Mouse (Mus musculus) kidney, embryonic 16.5 days (tissue): ENCODE data around the gene 9530068E07Rik. TPM values are rescaled to one million over a fixed set of nuclear protein-coding genes. Genes with fewer than 3 reads are reported as not detected.
"Not testable (repeated sequence)": the region's sequence is repeated elsewhere in the genome, so short reads cannot be mapped to it uniquely, and the experiment has no call there.

Experiments used
- ATAC-seq: fragments of 200-750 bp; cut with Nextera tagmentation; 2 replicates; pipeline ENCODE4 v1.8.0; 2017; ENCODE audit warnings: moderate TSS enrichment; ENCODE audit not compliant: low FRiP score, low TSS enrichment
- H3K27ac ChIP-seq: fragments of 300-500 bp; sonication (generic); 2 replicates; pipeline ENCODE4 v1.5.1; 2014; ENCODE audit warnings: low read length
- H3K27me3 ChIP-seq: fragments of 300-500 bp; sonication (generic); 2 replicates; pipeline ENCODE4 v1.6.1; 2014; ENCODE audit warnings: low read length, control low read depth, mixed read lengths; ENCODE audit not compliant: insufficient read depth
- H3K36me3 ChIP-seq: fragments of 300-500 bp; sonication (generic); 2 replicates; pipeline ENCODE4 v1.6.1; 2014; ENCODE audit warnings: low read length, control low read depth, mixed read lengths; ENCODE audit not compliant: insufficient read depth
- H3K4me1 ChIP-seq: fragments of 300-500 bp; sonication (generic); 2 replicates; pipeline ENCODE4 v1.6.1; 2014; ENCODE audit warnings: low read length, control low read depth, mixed read lengths; ENCODE audit not compliant: insufficient read depth
- H3K4me2 ChIP-seq: fragments of 300-500 bp; sonication (generic); replicated peaks from 2 replicates; pipeline ENCODE4 v1.6.1; 2014; ENCODE audit warnings: low read depth, low read length
- H3K4me3 ChIP-seq: fragments of 300-500 bp; sonication (generic); 2 replicates; pipeline ENCODE4 v1.5.1; 2014; ENCODE audit warnings: mild to moderate bottlenecking, low read length
- H3K9ac ChIP-seq: fragments of 300-500 bp; sonication (generic); replicated peaks from 2 replicates; pipeline ENCODE4 v1.6.1; 2014; ENCODE audit warnings: low read length
- H3K9me3 ChIP-seq: fragments of 300-500 bp; sonication (generic); 2 replicates; pipeline ENCODE4 v1.6.1; 2016; ENCODE audit warnings: low read length, control low read depth
- WGBS: fragments of 180-500 bp; shearing (Covaris S2); extraction: QIAGEN DNeasy Blood & Tissue Kit; methylation state at CpG from one replicate; pipeline ENCODE4 v1.1.7; 2014; 5-methylcytosine and 5-hydroxymethylcytosine counted together
- polyA plus RNA-seq: library from polyadenylated mRNA; unstranded; fragments of >200 nt; fragmentation: Nextera tagmentation; extraction: Ambion mirVana; gene quantifications from 2 replicates; pipeline ENCODE4 v1.2.1, GENCODE M21; 2015

9530068E07Rik gene
- polyA plus RNA-seq, 1 experiment from 2014 or later: 263 TPM

- peaks cover 8% of the 10 kb centered on the region for H3K36me3 ChIP-seq
- H3K4me3 ChIP-seq: no peak overlapping the region
- peaks cover 21% of the 10 kb centered on the region for H3K4me1 ChIP-seq
- no peaks in the 10 kb centered on the region for H3K27me3 ChIP-seq
- ATAC-seq: no peak
- no peak overlapping the region; the same call in 1 of the 2 replicates for H3K27ac ChIP-seq
- no peak overlapping the region for H3K9ac ChIP-seq
- 93% methylated on average over 2 of the region's 2 CpGs for WGBS
- no peaks in the 10 kb centered on the region for H3K9me3 ChIP-seq
- H3K4me2 ChIP-seq: no peak overlapping the region
Measured at GRCm38 (mm10) chr11:52370135-52370452, 26.1 kb upstream of the 9530068E07Rik start.

DNA sequence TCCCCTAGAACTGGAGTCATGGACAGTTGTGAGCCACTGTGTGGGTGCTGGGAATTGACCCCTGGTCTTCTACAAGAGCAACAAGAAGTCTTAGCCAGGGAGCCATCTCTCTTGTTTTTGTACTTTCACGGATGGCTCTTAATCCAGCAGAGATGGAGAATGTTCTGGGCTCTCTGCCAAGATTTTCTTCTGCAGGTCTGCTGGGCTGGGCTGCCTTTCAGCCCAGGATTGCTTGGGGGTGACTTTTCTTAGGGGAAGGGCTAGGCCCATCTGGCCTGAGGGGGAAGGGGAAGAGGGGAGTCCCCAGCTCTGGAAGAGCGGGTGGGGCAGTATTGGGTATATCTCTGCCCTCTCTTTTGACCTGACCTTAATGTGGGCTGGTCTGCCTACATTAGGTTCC, 25.7 kb upstream of the 9530068E07Rik start:
- 25% methylated on average over 2 of the region's 2 CpGs for WGBS
- Histone ChIP-seq H3K27me3 (no peaks in the 10 kb centered on the region), H3K9me3 (no peaks in the 10 kb centered on the region), H3K4me1 (peaks cover 19% of the 10 kb centered on the region), H3K4me3 (no peak overlapping the region), H3K27ac (no peak overlapping the region; the same call in 1 of the 2 replicates), H3K4me2 (no peak overlapping the region), H3K36me3 (peaks cover 13% of the 10 kb centered on the region), H3K9ac (no peak overlapping the region)
- ATAC-seq: peak; percentile 67; the same call in 1 of the 2 replicates

- WGBS: 85% methylated on average over 7 of the region's 7 CpGs
- H3K27me3 ChIP-seq: no peaks in the 10 kb centered on the region
- H3K9me3 ChIP-seq: no peaks in the 10 kb centered on the region
- no peak overlapping the region for H3K27ac ChIP-seq
- H3K4me3 ChIP-seq: no peak overlapping the region
- no peak overlapping the region for H3K9ac ChIP-seq
- peaks cover 36% of the 10 kb centered on the region for H3K36me3 ChIP-seq
- peaks cover 13% of the 10 kb centered on the region for H3K4me1 ChIP-seq
- H3K4me2 ChIP-seq: no peak overlapping the region
- ATAC-seq: no peak
Measured at GRCm38 (mm10) chr11:52373841-52374240, 22.4 kb upstream of the 9530068E07Rik start.

DNA sequence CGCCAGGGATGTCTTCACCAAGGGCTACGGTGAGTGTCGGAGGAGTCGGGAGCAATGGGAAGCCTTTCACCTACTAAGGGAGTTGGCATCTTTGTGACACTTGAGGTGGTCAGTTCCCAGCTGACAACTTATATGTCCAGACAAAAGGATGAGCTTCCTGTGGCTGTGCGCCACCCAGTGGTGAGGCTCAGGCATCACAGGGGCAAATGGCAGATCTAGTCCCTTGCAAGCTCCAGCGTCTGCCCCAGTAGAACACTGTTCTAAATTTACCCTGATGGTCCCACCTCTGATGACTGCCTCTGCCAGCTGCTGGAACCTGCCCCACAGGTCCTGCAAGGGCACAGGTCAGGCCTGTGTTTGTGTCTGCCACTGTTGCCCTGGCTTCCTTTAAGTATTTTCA, 21.9 kb upstream of the 9530068E07Rik start:
- Histone ChIP-seq H3K27me3 (no peaks in the 10 kb centered on the region), H3K36me3 (peaks cover 39% of the 10 kb centered on the region), H3K27ac (no peak overlapping the region), H3K9me3 (no peaks in the 10 kb centered on the region), H3K9ac (no peak overlapping the region), H3K4me2 (no peak overlapping the region), H3K4me1 (peaks cover 10% of the 10 kb centered on the region), H3K4me3 (no peak overlapping the region)
- WGBS: 49% methylated on average over 6 of the region's 6 CpGs
- ATAC-seq: no peak

GRCm38 (mm10) chr11:52377579-52377978, 18.6 kb upstream of the 9530068E07Rik start:
- Histone ChIP-seq H3K36me3 (peaks cover 47% of the 10 kb centered on the region), H3K27me3 (no peaks in the 10 kb centered on the region), H3K9ac (no peak overlapping the region), H3K4me1 (no peaks in the 10 kb centered on the region), H3K27ac (no peak overlapping the region), H3K4me2 (no peak overlapping the region), H3K9me3 (no peaks in the 10 kb centered on the region), H3K4me3 (no peak overlapping the region)
- ATAC-seq: no peak
- WGBS: 96% methylated on average over 4 of the region's 4 CpGs

DNA sequence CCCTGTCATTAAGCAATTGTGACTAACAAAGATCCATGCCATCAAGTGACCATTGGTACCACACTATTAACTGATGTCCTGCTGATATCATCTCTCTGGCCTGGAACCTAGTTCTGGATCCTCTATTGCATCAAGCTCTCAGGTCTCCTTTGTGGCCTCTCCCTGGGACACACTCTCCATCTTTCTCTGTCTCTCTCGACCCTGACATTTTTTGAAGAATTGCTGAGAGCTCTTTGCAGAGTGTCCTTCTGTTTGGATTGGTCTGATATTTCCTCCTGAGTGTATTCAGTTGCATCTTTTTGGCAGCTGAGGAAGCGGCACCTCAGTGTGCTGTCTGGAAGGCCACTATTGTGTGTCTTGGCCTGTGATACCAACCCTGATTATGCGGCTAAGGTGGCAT, 17.0 kb upstream of the 9530068E07Rik start:
- 78% methylated on average over 3 of the region's 3 CpGs for WGBS
- Histone ChIP-seq H3K4me1 (no peaks in the 10 kb centered on the region), H3K27ac (no peak overlapping the region), H3K9ac (no peak overlapping the region), H3K36me3 (peaks cover 58% of the 10 kb centered on the region), H3K9me3 (no peaks in the 10 kb centered on the region), H3K4me2 (no peak overlapping the region), H3K4me3 (no peak overlapping the region), H3K27me3 (no peaks in the 10 kb centered on the region)
- ATAC-seq: no peak

- no peak for ATAC-seq
- H3K36me3 ChIP-seq: peaks cover 64% of the 10 kb centered on the region
- H3K4me3 ChIP-seq: no peak overlapping the region
- H3K27ac ChIP-seq: no peak overlapping the region
- no peaks in the 10 kb centered on the region for H3K27me3 ChIP-seq
- no peaks in the 10 kb centered on the region for H3K9me3 ChIP-seq
- 92% methylated on average over 14 of the region's 14 CpGs for WGBS
- H3K4me2 ChIP-seq: no peak overlapping the region
- H3K4me1 ChIP-seq: no peaks in the 10 kb centered on the region
- no peak overlapping the region for H3K9ac ChIP-seq
Measured at GRCm38 (mm10) chr11:52383741-52384140, 12.5 kb upstream of the 9530068E07Rik start.

DNA sequence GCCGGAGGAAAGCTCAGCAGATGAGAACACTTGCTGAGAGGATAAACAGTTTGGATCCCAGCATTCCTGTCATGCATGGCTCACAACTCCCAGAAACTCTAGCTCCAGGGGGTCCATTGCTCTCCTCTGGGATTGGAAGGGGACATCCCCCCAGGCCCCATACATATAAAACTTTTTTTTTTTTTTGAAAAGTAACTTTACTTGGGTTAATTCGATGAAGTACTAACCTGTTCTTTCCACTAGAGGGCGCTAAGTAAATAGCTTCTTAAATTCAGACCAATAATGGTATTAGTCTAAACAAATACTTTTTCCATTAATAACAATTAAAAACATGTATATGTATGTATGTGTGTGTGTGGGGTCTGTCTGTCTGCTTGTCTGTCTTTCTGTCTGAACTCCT, 11.6 kb upstream of the 9530068E07Rik start:
- H3K27me3 ChIP-seq: no peaks in the 10 kb centered on the region
- H3K9ac ChIP-seq: no peak overlapping the region
- H3K4me1 ChIP-seq: no peaks in the 10 kb centered on the region
- H3K4me2 ChIP-seq: no peak overlapping the region
- no peak overlapping the region for H3K27ac ChIP-seq
- peaks cover 65% of the 10 kb centered on the region for H3K36me3 ChIP-seq
- WGBS: 56% methylated on average over 3 of the region's 3 CpGs
- no peak for ATAC-seq
- no peak overlapping the region for H3K4me3 ChIP-seq
- no peaks in the 10 kb centered on the region for H3K9me3 ChIP-seq

DNA sequence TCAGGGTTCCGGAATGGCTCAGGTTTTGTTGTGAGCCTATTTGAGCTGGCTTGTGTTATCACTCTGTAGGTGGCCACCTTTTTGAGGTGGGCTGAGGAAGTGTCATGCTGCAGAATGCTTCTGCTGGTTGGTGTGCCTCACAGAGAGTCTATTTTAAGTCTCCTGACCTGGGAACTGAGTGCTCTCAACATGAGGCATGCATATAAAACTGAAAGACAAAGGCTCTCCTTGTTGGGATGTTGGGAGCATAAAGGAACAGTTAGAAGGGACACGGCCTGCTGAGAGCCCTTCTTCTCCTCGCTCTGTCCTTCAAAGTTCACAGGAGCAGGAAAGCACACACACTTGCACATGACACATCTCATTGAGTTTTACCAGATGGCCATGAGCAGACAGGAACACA, 9.3 kb upstream of the 9530068E07Rik start:
- Histone ChIP-seq H3K9me3 (no peaks in the 10 kb centered on the region), H3K4me2 (no peak overlapping the region), H3K27me3 (no peaks in the 10 kb centered on the region), H3K4me3 (no peak overlapping the region), H3K36me3 (peaks cover 66% of the 10 kb centered on the region), H3K4me1 (no peaks in the 10 kb centered on the region), H3K9ac (no peak overlapping the region), H3K27ac (no peak overlapping the region)
- 93% methylated on average over 3 of the region's 3 CpGs for WGBS
- no peak for ATAC-seq

- no peak for ATAC-seq
- Histone ChIP-seq H3K9me3 (no peaks in the 10 kb centered on the region), H3K4me2 (no peak overlapping the region), H3K27me3 (no peaks in the 10 kb centered on the region), H3K4me3 (no peak overlapping the region), H3K4me1 (no peaks in the 10 kb centered on the region), H3K27ac (no peak overlapping the region), H3K9ac (no peak overlapping the region), H3K36me3 (peaks cover 66% of the 10 kb centered on the region)
- WGBS: 66% methylated on average over 12 of the region's 12 CpGs
Measured at GRCm38 (mm10) chr11:52388150-52388549, 8.1 kb upstream of the 9530068E07Rik start.

DNA sequence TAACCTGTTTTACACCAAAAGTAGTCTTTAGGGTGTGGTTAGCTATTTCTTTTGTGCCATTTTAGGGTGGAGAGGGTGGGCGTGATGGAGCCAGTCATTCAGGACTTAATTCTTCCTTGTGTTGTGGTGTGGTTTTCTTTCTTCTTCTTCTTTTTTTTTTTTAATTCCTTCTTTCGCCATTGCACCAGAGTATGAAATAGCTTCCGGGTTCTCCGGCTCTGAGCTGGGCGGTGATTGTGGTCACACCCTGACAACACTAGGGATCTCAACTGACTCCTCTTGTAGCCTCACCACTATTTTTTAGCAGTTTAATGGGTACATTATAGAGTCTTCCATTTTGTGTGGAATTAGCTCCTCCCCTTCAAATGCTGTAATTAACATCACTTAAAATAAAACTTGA, 7.2 kb upstream of the 9530068E07Rik start:
- WGBS: 95% methylated on average over 5 of the region's 5 CpGs
- H3K36me3 ChIP-seq: peaks cover 58% of the 10 kb centered on the region
- H3K4me1 ChIP-seq, H3K9me3 ChIP-seq, H3K9ac ChIP-seq, H3K4me3 ChIP-seq, H3K27me3 ChIP-seq, H3K27ac ChIP-seq, H3K4me2 ChIP-seq, ATAC-seq: not testable (repeated sequence)
